Mouse (Mus musculus): ENCODE data around the gene Sfrp5.

The Sfrp5 gene

DNA sequence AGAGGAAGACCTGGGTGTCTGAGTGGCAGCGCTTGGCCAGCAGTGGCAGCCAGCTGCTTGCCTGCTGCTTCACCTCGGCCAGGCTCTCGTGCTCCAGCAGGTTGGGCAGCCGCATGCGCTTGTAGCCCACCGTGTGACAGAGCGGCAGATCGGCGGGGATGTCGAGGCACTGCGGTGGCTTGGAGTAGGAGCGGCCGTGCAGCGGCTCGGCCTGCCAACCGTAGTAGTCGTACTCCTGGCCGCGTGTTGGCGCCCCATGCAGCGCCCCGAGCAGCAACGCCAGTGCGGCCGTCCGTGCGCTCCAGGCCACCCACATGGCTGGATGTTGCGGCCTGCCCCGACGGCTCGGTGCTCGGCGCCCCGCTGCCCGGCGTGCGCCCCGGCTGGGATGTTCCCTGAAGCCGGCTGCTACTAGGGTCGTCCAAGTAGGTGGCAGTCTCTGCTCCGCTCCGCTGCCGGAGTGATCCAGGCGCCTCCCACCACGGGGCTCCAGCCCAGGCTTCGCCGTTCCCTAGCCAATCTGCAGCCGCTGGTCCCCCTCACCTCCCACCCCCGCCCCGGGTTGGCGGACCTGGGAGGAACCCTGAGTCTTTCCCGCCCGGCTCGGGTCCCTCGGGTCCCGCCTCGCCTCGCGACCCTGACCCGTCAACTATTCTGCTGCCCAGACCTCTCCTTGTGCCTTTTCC is at the start of gene Sfrp5:
TSS of gene Sfrp5 (minus strand) at position 557 of the 686 bp plus-strand sequence.
- no peak for DNase-seq (ENCODE audit: low read depth, low spot score)

DNA sequence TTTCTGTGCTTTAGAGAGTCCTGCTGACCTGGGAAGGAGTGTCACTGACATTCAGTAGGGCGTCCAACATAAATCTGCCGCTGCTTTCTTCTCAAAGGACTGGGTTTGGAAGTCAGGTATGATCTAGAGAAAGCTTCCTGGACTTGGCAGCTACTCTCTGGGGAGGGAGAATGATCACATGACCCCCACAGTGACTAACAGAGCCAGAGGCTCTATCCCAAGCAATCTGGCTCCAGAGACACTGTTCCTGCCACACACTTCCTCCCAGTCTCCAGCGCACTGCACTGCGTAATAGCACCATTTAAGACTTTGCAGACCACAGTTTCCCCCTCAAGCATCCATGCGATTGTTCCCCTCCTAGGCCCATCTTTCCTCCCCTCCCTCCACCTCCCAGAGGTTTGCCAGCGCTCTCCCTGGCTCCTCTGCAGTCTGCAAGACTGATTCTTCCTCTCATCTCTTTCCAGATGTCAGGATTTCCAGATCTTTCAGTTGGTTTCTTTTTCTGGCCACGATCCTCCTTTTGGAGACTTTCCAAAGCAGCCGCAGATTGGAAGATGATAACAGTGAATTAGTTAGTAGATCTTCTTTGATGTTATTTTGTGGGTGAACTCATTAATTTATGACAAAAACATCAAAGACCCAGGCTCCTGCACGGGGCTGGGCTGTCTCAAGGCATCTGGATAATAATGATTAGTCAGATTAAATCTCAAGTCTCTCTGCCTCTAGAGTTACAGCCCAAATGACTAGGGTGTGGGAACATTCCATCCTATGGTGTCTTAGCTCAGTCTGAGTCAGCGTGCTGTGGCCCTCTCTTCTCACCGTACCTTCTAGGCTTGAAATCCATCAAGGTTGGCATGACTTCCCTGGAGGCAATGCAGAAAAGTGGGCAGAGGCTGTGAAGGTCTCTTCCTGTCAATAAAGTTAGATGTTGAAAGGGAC is 48.2 kb upstream of the Sfrp5 start:
- no peak for DNase-seq (ENCODE audit: low read depth, low spot score)

DNA sequence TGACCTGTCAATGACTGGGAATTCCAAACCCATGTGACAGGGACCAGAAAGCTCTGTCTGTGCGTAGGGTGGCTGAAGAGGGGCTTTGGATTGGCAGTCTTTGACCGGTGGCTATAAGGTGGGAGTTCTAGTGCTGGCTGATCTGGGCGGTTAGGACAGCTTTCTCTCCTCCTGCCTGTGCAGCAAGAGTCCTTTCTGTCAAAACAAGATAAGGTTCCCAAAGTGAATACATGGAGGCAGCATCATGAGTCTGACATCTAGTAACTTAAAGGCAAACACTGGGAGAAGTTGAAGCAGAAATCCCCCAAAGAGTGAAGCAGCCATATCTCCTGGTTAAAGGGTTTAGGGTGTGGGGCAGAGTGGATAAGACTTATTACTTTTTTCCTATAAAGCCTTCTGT is 45.5 kb upstream of the Sfrp5 start, which contains the start of gene Golga7b:
TSS of gene Golga7b (plus strand) at position 56 of the 400 bp plus-strand sequence.
- no peak for DNase-seq (ENCODE audit: low read depth, low spot score)

DNA sequence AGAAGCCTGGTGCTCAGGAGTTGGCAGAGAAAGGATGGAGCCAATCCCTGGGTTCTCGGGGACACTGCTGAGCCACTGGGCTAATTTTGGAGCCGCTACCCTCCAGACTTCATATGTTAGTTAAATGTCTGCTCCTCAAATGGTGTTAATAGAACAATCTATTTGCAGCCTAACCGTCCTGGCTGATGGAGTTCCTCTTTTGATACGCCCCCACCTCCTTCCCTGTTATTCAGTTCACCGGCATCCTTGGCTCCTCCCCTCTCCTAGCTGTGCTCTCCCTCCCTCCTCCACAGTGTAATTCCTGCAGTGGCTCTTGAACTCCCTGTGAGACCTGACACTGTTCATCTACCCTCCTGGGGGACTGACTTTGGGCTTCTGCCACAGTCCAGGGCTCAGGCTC is 44.6 kb upstream of the Sfrp5 start:
- DNase-seq (ENCODE audit: low read depth, low spot score), result no peak

DNA sequence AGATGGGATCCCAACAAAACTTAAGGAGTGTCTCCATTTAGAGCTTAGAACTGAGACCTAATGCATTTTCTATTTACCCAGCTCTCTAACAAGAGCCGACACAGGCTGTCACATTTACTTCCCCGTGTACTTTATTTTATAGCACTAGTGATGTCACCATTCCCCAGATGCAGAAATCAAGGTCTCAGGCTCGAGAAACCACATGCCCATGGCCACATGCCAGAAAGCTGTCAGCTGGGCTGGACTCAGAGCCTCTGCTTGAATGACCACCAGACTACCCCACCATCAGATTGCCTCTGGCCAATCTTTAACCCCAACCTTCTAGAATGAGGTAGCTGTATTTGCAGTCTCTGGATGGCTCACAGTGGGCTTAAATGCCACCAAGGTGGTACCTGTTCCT is 41.3 kb upstream of the Sfrp5 start:
- DNase-seq (ENCODE audit: low read depth, low spot score), result no peak

DNA sequence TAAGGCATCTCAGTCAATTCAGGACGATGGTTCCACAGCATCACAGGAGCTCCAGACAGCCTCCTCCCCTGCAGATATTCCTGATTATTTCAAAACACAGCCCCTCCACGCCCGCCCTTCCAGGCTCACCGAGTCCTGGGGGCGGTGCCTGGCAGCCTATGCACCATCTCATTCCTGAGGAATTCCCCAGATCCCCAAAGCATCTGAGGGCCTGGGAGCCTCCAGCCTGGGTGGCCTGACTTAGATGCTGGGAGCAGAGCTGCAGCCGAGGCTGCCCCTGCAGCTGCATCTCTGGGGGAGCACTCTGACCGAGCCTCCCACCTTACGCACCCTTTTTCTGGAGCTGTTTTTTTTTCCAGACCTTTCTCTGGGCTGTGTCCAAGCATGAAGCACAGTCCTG is 38.8 kb upstream of the Sfrp5 start:
- DNase-seq (ENCODE audit: low read depth, low spot score), result no peak

DNA sequence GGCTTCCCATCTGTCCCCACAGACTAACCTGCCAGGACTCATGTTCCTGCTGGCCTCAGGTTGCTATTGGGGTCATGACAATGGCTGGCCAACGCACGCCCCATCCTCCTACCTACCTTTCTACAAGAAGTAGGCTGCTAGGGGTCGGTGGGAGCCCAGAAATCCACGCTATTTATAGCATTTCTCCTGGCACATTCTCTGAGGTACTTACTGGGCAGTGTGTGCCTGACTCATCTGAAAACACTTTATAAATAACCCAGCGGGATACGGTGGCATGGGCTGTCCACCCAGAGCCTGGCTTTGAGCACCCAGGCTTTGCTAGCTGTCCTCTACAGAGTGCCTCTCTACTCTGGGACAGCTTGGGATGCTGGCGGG is 36.3 kb upstream of the Sfrp5 start:
- DNase-seq (ENCODE audit: low read depth, low spot score), result peak; percentile 81

DNA sequence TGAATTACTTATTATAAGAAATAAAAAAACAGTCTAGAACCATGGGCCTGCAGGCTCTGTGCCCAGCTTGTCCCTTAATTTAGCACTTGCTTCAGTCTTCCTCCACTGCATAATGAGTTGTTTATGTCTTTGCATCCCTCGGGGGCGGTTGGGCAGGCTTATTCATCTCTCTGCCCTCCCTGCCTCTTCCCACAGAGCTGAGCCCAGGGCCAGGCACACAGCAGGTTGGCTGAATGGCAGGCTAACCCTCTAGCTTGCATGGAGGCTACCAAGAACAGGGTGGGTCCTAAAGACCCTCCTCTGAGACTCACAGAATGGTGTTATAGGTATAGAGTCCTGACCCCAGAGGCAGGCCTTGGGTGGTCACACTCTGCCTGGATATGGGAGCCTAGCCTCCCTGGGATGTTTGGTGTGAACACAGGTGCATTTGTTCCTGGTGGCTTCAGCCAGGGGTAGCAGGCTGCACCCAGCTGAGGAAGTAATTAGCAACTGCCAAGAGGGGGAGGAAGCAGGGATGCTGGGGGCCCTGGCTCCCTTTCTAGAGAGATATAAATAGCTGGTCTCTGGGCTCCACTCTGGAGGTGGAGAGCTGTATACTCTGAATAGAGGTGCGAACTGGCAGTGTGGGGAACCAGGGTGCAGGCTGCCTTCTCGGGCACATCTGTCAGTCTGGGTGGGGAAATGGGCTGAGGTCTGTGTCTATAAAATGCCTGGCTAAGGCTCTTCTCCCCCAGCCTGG is 35.7 kb upstream of the Sfrp5 start:
- peak; percentile 69 for DNase-seq (ENCODE audit: low read depth, low spot score)

DNA sequence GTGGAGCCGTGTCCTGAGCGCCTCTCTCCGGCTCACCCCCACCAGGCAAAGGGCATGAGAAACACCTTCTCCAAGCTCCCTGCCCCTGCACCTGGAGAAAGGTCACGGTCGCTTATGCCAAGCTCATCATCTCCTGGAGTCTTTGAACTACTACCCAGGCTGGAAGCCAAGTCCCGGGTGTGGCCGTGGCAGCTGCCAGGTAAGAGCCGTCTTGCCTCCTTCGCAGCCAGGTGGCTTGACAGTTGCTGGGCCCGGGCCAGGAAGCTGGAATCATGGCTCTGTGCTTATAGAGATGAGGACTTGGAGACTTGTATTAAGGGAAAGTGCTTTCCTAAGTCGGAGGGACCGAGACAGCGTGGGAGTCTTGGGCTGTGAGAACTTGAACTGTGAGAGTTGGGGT is 28.9 kb upstream of the Sfrp5 start:
- DNase-seq (ENCODE audit: low read depth, low spot score), result peak; percentile 7

DNA sequence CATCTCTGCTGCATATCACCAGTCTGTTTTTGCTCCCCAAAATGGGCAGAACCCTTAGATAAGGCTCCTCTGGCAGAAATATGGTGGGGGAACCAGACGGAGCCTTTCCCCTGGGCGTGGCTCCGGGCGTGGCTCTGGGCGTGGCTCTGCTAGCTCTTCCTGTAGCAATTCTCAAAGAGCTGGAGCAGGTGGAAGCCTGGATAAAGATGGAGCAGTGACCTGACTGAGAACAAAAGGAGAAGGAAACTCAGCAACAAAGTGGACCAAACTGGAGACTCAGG is 28.2 kb upstream of the Sfrp5 start:
- no peak for DNase-seq (ENCODE audit: low read depth, low spot score)

DNA sequence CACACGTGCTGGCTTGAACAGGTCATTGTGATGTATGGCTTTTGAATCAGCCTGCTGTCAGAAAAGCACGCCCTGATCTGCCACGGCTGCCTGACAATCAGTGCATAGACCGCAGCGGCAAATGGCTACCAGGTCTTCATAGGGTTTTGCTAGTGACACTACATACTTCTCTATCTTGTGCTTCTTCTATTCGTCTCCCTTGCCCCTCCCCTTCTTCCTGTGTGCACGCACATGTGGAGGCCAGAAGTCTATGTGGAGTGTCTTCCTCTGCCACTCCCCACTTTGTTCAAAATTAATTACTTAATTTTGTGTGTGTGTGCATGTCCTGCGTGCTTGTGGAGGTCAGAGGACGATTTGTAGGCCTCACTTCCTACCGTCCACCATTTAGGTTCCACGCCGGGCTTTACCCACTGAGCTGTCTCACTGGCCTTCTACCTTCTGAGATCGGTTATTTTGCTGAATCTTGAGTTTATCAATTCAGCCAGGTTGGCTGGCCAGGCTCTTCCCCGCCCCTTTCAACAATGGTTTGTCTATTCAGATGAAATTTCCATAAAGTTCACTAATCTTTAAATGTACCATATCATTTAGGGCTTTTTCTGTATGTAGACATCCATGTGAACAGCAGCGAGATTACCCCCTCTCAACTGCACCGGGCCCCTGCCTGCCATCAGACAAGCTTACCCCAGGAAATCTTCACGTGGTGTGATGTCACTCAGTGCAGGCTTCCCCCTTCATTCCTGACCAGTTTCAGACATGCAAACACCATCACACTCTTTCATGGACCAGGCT is 27.6 kb upstream of the Sfrp5 start:
- DNase-seq (ENCODE audit: low read depth, low spot score), result no peak

DNA sequence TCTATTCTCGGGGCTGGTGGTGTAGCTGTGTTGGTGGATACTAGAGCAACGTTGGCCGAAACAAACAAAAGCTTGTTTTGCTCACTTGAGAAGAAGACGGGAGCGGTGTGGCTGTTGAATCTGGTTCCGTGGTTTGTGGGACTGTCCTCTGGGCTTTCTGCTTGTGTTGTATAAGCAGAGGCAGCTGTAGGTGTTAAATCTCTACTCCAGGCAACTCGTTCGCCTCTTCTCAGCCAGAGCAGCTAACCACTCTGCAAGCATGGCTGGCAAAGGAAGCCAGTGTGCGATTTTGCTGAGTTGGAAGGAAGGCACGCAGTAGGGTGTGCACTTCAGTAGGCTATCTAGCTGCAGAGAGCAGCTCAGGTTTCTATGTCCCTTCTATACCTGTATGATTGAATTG is 24.4 kb upstream of the Sfrp5 start:
- peak; percentile 7 for DNase-seq (ENCODE audit: low read depth, low spot score)

DNA sequence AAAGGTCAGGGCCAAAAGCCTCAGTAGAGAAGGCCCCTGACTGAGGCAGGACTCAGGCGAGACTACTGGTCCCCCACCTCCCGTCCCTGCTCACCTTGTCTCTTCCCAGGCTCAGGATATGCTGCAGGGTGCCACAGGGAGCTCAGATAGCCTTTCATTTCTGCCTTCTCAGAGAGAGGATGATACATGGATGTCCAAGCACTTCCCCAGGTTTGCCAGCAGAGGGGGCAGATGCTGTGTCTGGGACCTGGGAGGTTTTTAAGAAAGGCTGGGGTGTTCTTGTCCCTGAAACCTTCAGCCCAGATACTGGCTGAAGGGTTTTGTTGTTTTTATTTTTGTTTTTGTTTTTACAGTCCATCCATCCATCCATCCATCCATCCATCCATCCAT is 15.3 kb upstream of the Sfrp5 start:
- peak; percentile 39 for DNase-seq (ENCODE audit: low read depth, low spot score)

DNA sequence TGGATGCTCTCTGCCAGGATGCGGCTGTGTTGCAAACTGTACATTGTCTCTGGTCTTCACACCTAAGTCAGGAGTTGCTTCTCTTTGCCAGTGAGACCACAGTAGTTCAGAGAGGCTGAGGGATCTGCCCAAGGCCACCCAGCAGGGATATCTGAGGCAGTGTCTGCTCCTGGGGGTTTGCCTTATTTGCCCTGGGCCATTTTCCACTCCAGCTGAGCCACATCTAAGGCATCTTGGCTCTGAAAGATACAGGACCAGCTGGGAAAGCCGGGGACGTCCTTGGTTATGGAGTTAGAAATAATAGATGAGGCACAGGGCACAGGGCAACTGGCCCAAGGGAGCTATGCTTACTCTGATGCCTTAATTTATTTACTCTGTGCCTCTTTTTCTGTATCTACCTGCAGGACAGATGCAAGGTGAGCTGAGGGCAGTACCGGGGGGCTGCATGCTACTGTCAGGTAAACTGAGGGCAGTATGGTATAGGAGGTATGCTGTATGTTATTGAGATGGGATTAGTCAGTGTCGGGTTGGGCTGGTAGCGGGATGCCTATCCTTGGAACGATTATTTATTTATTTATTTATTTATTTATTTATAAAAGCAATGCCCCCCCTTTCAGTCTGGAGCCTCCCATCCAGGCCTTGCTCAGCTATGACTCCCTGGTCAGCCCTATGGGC is 14.8 kb upstream of the Sfrp5 start:
- no peak for DNase-seq (ENCODE audit: low read depth, low spot score)

DNA sequence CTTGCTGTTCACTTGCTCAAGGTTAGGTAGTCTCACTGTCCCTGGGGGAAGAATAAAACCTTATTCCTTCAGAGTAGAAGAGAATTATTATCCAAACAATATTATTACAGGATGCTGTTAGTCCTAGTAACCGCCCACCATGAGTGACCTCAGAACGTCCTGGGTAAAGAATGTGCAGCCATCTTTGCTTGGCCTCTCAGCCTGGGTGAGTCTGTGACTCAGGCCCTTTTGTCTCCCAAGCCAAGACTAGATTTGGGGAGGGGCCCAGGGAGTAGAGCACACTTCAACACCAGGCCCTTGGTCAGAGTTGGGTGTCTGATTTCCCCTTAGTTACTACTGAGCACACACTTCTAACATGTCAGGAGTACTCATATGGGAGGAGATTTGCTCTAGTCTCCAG is 12.5 kb upstream of the Sfrp5 start:
- no peak for DNase-seq (ENCODE audit: low read depth, low spot score)

DNA sequence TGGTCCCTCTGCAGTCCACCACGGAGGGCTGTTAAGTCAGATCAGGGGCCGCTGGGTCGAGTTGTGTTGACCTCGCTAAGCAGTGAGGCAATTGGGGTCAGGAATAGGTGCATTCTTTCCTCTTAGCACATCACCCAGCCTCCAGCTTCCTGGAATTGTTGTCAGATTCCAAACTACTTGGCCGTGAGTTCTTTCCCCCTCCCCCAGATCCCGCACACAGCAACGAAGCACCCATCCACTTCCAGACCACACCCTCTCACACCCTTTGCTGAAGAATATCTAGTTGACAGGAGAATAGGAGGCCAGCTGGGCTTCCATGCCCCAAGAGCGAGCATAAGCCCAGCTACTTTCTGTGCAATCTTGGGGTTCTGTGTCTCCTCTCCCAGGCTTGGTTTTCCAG is 9.9 kb upstream of the Sfrp5 start:
- no peak for DNase-seq (ENCODE audit: low read depth, low spot score)

DNA sequence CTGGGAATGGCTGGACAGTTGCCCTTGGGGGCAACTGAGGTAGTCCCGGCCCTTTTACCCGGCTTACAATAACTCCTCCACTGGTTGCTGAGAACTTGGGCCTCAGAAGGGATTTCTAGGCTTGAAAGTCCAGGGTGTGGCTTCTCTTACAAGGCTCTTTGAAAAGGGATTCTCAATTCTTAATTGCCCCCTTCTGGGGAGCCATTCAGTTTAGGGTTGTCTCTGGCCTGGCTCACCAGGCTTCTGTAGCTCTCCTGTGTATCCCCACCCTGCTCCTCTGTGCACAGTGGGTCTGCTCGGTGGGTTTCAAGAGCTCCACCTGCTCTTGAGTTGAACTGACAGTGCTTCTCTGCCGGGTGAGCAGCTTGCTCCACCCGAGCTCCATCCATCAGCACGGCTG is 7.9 kb upstream of the Sfrp5 start:
- DNase-seq (ENCODE audit: low read depth, low spot score), result no peak

DNA sequence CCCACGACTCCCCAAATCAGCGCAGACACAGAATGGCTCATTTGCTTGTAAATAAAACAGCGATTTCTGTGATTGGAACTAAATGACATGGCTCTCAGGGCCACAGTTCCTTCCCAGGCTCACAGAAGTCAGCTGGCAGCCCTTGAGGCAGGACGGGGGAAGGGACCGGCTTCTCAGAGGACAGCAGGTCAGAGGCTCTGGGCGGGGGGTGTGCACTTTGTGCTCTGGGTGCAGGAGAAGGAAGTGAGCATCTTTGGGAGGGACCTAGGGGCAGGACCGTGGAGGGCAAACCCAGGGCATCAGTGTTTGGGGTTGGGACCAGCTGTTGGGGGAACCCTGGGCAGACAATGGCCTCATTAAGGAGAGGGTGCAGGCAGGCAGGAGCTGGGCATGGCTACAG is 7.4 kb upstream of the Sfrp5 start:
- DNase-seq (ENCODE audit: low read depth, low spot score), result no peak

DNA sequence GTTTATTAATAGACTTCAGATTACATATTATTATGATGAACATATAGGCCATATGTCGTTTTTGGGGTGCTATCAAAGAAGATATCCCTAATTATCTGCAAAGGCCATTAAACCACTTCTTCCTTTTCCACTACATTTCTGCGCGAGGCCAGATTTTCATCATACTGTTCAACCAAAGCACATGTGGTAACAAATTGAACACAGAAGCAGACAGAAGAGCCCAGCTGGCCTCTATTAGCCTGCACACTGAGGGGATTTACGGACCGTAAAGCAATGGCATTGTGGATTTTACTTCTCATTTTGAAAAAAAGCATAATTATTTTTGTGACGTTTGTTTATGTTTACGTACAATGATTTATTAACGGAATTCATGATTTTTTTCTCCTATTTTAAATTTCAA is 3.1 kb upstream of the Sfrp5 start:
- no peak for DNase-seq (ENCODE audit: low read depth, low spot score)

DNA sequence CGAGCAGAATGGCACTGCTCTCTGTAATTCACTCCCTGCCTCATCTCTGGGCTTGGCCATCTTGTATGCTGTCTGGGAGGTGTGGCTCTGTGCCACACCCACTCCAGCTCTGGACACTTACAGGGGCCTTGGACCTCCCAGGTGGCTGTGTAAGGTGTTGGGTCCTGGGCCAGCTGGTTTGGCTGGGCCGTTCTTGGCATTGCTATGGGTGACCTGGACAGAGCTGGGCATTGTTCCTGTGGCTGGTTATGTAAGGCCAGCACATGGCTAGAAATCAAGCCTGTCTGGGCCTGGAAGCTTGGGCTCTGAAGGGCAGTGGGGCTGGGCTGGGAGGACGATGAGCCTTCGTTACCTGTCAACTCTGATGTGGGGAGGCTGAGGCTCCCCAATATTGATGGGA is 2.3 kb upstream of the Sfrp5 start:
- DNase-seq (ENCODE audit: low read depth, low spot score), result no peak

DNA sequence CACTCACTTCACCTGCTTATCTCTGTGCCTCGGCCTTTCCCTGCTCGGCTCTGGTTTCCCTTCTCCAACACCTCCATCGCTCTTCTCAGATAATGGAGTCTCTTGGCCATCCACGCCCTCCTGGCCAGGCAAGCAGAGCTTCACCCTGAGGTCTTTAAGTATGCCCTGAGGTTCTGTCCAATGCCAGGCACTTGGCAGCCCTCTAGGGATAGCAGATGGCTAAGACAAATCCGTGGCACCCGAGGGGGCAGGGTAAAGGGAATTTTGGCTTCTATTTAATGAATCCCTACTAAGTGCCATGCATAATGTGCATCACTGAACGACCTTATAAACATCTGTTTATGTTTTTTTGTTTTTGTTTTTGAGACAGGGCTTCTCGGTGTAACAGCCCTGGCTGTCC is 415 bp upstream of the Sfrp5 start:
- DNase-seq (ENCODE audit: low read depth, low spot score), result no peak

Measured in skeletal muscle tissue, adult 2 months (tissue).